Mouse (Mus musculus) megakaryocyte, embryonic 14.5 days (primary cell): ENCODE results near the gene Lsm12.

Experiments
- FLI1 ChIP-seq: IDR thresholded peaks from 2 replicates; pipeline ENCODE4 v1.6.1; 2012; ENCODE audit warnings: low read length, inconsistent platforms, mixed read lengths
- GATA1 ChIP-seq: IDR thresholded peaks from 3 replicates; pipeline ENCODE4 v1.6.1; 2012; ENCODE audit warnings: mixed read lengths, low read length, inconsistent platforms, borderline replicate concordance

DNA sequence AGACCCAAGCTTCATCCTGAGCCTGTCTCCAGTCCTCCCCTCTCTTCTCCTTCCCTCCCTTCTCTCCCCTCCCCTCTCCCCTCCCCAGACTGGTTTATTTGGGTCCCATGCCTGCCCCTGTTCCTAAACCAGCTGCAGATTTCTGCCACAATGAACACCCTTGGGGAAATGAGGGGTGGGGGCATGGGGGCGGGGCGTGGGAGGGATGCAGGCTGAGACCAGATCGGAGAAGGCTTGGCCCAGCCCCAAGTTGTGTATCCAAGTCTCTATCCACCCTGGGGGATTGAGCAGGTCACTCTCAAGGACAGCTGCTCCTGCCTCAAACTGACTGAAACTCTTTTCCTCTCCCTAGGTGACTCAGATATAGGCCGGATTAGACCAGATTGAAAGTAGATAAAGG lies 50.6 kb downstream of the Lsm12 start:
- TF ChIP-seq GATA1 (no peak), FLI1 (no peak)
